Mouse (Mus musculus): ENCODE results near the gene Zdhhc7.
A peak's percentile ranks its signal among the peaks of the same experiment; 100 is the strongest.

Zdhhc7 gene

GRCm38 (mm10) chr8:120066226-120066625 is 35.1 kb downstream of the Zdhhc7 start:
- DNase-seq, result no peak

- no peak for DNase-seq
Measured at GRCm38 (mm10) chr8:120065611-120066010, 35.7 kb downstream of the Zdhhc7 start.

- DNase-seq, result no peak
Measured at GRCm38 (mm10) chr8:120063326-120063725, 38.0 kb downstream of the Zdhhc7 start.

- no peak for DNase-seq
Measured at GRCm38 (mm10) chr8:120062742-120063141, 38.5 kb downstream of the Zdhhc7 start.

GRCm38 (mm10) chr8:120057078-120057477 is 44.2 kb downstream of the Zdhhc7 start:
- DNase-seq, result peak; percentile 39

- no peak for DNase-seq
Measured at GRCm38 (mm10) chr8:120054833-120055232, 46.4 kb downstream of the Zdhhc7 start.

GRCm38 (mm10) chr8:120052318-120052717 is 49.0 kb downstream of the Zdhhc7 start:
- no peak for DNase-seq

GRCm38 (mm10) chr8:120051908-120052307 is 49.4 kb downstream of the Zdhhc7 start:
- no peak for DNase-seq

- DNase-seq, result peak; percentile 43
Measured at GRCm38 (mm10) chr8:120051006-120051405, 50.3 kb downstream of the Zdhhc7 start.

- no peak for DNase-seq
Measured at GRCm38 (mm10) chr8:120050376-120050775, 50.9 kb downstream of the Zdhhc7 start.

- no peak for DNase-seq
Measured at GRCm38 (mm10) chr8:120049949-120050348, 51.3 kb downstream of the Zdhhc7 start.

GRCm38 (mm10) chr8:120046258-120047020 is 54.8 kb downstream of the Zdhhc7 start:
- peak; percentile 78 for DNase-seq

GRCm38 (mm10) chr8:120045471-120045870 is 55.8 kb downstream of the Zdhhc7 start:
- no peak for DNase-seq

GRCm38 (mm10) chr8:120044907-120045306 is 56.4 kb downstream of the Zdhhc7 start:
- no peak for DNase-seq

- DNase-seq, result no peak
Measured at GRCm38 (mm10) chr8:120042542-120043312, 58.6 kb downstream of the Zdhhc7 start.

GRCm38 (mm10) chr8:120040861-120041260 is 60.4 kb downstream of the Zdhhc7 start:
- DNase-seq, result peak; percentile 64

GRCm38 (mm10) chr8:120039313-120039919 is 61.9 kb downstream of the Zdhhc7 start:
- peak; percentile 36 for DNase-seq

GRCm38 (mm10) chr8:120038741-120039140 is 62.5 kb downstream of the Zdhhc7 start:
- DNase-seq, result no peak

- DNase-seq, result no peak
Measured at GRCm38 (mm10) chr8:120037611-120038010, 63.7 kb downstream of the Zdhhc7 start.

GRCm38 (mm10) chr8:120037199-120037598 is 64.1 kb downstream of the Zdhhc7 start:
- peak; percentile 57 for DNase-seq

GRCm38 (mm10) chr8:120036578-120036977 is 64.7 kb downstream of the Zdhhc7 start:
- DNase-seq, result no peak

- no peak for DNase-seq
Measured at GRCm38 (mm10) chr8:120036111-120036510, 65.2 kb downstream of the Zdhhc7 start.

- DNase-seq, result no peak
Measured at GRCm38 (mm10) chr8:120034471-120034870, 66.8 kb downstream of the Zdhhc7 start.
